Mouse (Mus musculus): ENCODE results near the gene Inip. TPM values are rescaled to one million over a fixed set of nuclear protein-coding genes. Genes with fewer than 3 reads are reported as not detected.

The Inip gene
- polyA plus RNA-seq, 1 experiment from 2014 or later = 91.2 TPM

- WGBS = 95% methylated on average over 12 of the region's 12 CpGs
- no peaks in the 10 kb centered on the region for H3K36me3 ChIP-seq (replicated peaks)
These were observed 74.9 kb downstream of the Inip start for GRCm38 (mm10) chr4:59726501-59726900.

GRCm38 (mm10) chr4:59725579-59725978 is 75.8 kb downstream of the Inip start:
- DNase-seq (ENCODE audit: low spot score) = no peak
- Histone ChIP-seq H3K9me3 (no peaks in the 10 kb centered on the region), H3K4me3 (no peak overlapping the region), H3K27ac (replicated peaks) (no peak overlapping the region), H3K4me1 (peaks cover 11% of the 10 kb centered on the region), H3K36me3 (replicated peaks) (peaks cover under 1% of the 10 kb centered on the region), H3K27me3 (replicated peaks; ENCODE audit: low read depth, poor library complexity, severe bottlenecking) (no peaks in the 10 kb centered on the region)
- 87% methylated on average over 4 of the region's 4 CpGs for WGBS

More at GRCm38 (mm10) chr4:59726501-59726900, 74.9 kb downstream of the Inip start:
- Histone ChIP-seq H3K27ac (replicated peaks) (no peak overlapping the region), H3K4me3 (no peak overlapping the region), H3K27me3 (replicated peaks; ENCODE audit: low read depth, poor library complexity, severe bottlenecking) (no peaks in the 10 kb centered on the region), H3K9me3 (no peaks in the 10 kb centered on the region), H3K4me1 (peaks cover 6% of the 10 kb centered on the region; the same call in 1 of the 2 replicates)
- DNase-seq (ENCODE audit: low spot score) = no peak

- no peaks in the 10 kb centered on the region for H3K27me3 ChIP-seq (replicated peaks; ENCODE audit: low read depth, poor library complexity, severe bottlenecking)
- peaks cover 13% of the 10 kb centered on the region for H3K36me3 ChIP-seq (replicated peaks)
- no peak overlapping the region for H3K27ac ChIP-seq (replicated peaks)
- WGBS = 85% methylated on average over 3 of the region's 3 CpGs
- DNase-seq (ENCODE audit: low spot score) = no peak
- H3K9me3 ChIP-seq = no peaks in the 10 kb centered on the region
- peaks cover 14% of the 10 kb centered on the region for H3K4me1 ChIP-seq
- H3K4me3 ChIP-seq = no peak overlapping the region
These were observed 79.6 kb downstream of the Inip start for GRCm38 (mm10) chr4:59721811-59722210.

Other genes with a start within 250 kb of the Inip start
- 18.3 and 18.8 TPM in 2 replicates for gene Hsdl2, start 220.0 kb downstream of the Inip start, polyA plus RNA-seq (2016; fragmentation: Nextera tagmentation; extraction: Ambion mirVana)
- gene E130308A19Rik, start 175.4 kb downstream of the Inip start, polyA plus RNA-seq (2016; fragmentation: Nextera tagmentation; extraction: Ambion mirVana) = 40.8 and 41.1 TPM in 2 replicates
- 6.4 and 7.9 TPM in 2 replicates for gene Snx30, start 4.3 kb upstream of the Inip start, polyA plus RNA-seq (2016; fragmentation: Nextera tagmentation; extraction: Ambion mirVana)
- 0.05 TPM in 1 of 2 replicates, not detected in the other for gene Slc46a2, start 113.5 kb upstream of the Inip start, polyA plus RNA-seq (2016; fragmentation: Nextera tagmentation; extraction: Ambion mirVana)
- not detected in 2 replicates for gene Mup4, start 159.1 kb upstream of the Inip start, polyA plus RNA-seq (2016; fragmentation: Nextera tagmentation; extraction: Ambion mirVana)
- gene Mup6, start 162.7 kb upstream of the Inip start, polyA plus RNA-seq (2016; fragmentation: Nextera tagmentation; extraction: Ambion mirVana) = not detected in 2 replicates